In the genomic region with DNA sequence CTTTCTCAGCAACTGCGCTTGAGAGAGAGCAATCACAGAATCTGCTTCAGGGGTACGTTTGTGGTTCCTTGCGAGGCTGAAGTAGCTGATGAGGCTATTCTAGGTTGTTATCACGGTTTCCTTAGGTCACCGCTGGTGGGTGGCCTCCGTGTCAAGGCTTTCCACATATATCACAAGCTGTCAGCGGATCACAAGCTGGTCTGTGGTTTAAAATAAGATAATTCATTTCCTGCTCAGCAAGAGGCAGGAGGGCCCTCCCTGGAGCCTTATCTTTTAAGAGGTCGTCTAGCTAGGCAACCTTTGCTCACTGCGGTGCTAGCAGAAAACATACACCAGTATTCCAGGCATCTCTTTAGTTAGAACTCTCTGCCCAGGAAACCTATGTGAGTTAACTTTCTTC, we compare ENCODE assay signal across 8 mouse cellular contexts. TPM values are rescaled to one million over a fixed set of nuclear protein-coding genes. Genes with fewer than 3 reads are reported as not detected.
A peak's percentile ranks its signal among the peaks of the same experiment; 100 is the strongest.
DNase-seq lines count a peak whose midpoint lies in the region; ATAC-seq and TF ChIP-seq lines count a peak whose summit lies in the region.
"Had no signal": no experiment of that assay in that cellular context is flagged by ENCODE, and none has a peak within 500 bp of the region (broad histone marks: within the 10 kb centered on the region; RNA-seq: fewer than 3 reads in every experiment).

No protein-coding gene starts in this region.

- no peak for DNase-seq in kidney, adult 11 months
- DNase-seq in adrenal gland, postnatal 36 days = peak; percentile 42 to 56
- DNase-seq in liver, adult 2 months (ENCODE audit: extremely low read depth, low read depth, low spot score) = peak; percentile 43
- DNase-seq in urinary bladder, postnatal 14 days (ENCODE audit: low spot score) = no peak
- DNase-seq: heart, postnatal 14 days had no signal

- no peaks in the 10 kb centered on the region for H3K36me3 ChIP-seq in kidney, embryonic 16.5 days (ENCODE audit: insufficient read depth, low read length)
- no peaks in the 10 kb centered on the region for H3K36me3 ChIP-seq in liver, adult 2 months (ENCODE audit: control insufficient read depth, insufficient read depth, low read length)
- no peaks in the 10 kb centered on the region for H3K36me3 ChIP-seq in stomach, embryonic 16.5 days (ENCODE audit: control insufficient read depth, insufficient read depth, low read length)
- H3K36me3 ChIP-seq in midbrain, embryonic 15.5 days (replicated peaks) = no peaks in the 10 kb centered on the region

- ATAC-seq in kidney, embryonic 16.5 days (ENCODE audit: low FRiP score, low TSS enrichment) = 0 out of 2 replicates have a peak, but pooled peaks have one; percentile 12
- ATAC-seq in stomach, embryonic 16.5 days (ENCODE audit: insufficient read depth, low FRiP score) = peak; percentile 74; the same call in 1 of the 2 replicates
- ATAC-seq in midbrain, embryonic 15.5 days (replicated peaks) = no peak

- H3K4me2 ChIP-seq in kidney, embryonic 16.5 days (replicated peaks; ENCODE audit: low read depth, low read length) = no peak overlapping the region
- no peak overlapping the region for H3K4me2 ChIP-seq in stomach, embryonic 16.5 days (ENCODE audit: low read depth, low read length)
- H3K4me2 ChIP-seq in midbrain, embryonic 15.5 days = no peak overlapping the region

- H3K27me3 ChIP-seq in kidney, embryonic 16.5 days (ENCODE audit: insufficient read depth, low read length) = no peaks in the 10 kb centered on the region
- no peaks in the 10 kb centered on the region for H3K27me3 ChIP-seq in liver, adult 2 months (ENCODE audit: control insufficient read depth, insufficient read depth, low read length)
- H3K27me3 ChIP-seq in stomach, embryonic 16.5 days (ENCODE audit: control insufficient read depth, insufficient read depth, low read length) = no peaks in the 10 kb centered on the region
- H3K27me3 ChIP-seq in midbrain, embryonic 15.5 days (replicated peaks) = no peaks in the 10 kb centered on the region

- H3K9me3 ChIP-seq in kidney, embryonic 16.5 days (ENCODE audit: low read length) = no peaks in the 10 kb centered on the region
- H3K9me3 ChIP-seq in stomach, embryonic 16.5 days (replicated peaks; ENCODE audit: control insufficient read depth, low read length) = no peaks in the 10 kb centered on the region
- H3K9me3 ChIP-seq in midbrain, embryonic 15.5 days = no peaks in the 10 kb centered on the region

- TF ChIP-seq POLR2A in liver, adult 2 months (IDR thresholded peaks at IDR 0.05; ENCODE audit: extremely low read depth, insufficient read depth, low read length) = no peak

- 43% methylated on average over 9 of the region's 9 CpGs for WGBS in kidney, embryonic 16.5 days
- 62% methylated on average over 9 of the region's 9 CpGs for WGBS in liver, adult 2 months
- WGBS in stomach, embryonic 16.5 days = 25% methylated on average over 9 of the region's 9 CpGs
- WGBS in midbrain, embryonic 15.5 days = 84% methylated on average over 9 of the region's 9 CpGs

- no peak overlapping the region for H3K9ac ChIP-seq in kidney, embryonic 16.5 days (replicated peaks; ENCODE audit: low read length)
- H3K9ac ChIP-seq in liver, adult 2 months (ENCODE audit: low read depth, low read length) = no peak overlapping the region
- H3K9ac ChIP-seq in stomach, embryonic 16.5 days (ENCODE audit: low read length) = no peak overlapping the region
- H3K9ac ChIP-seq in midbrain, embryonic 15.5 days = no peak overlapping the region

- H3K4me1 ChIP-seq in kidney, embryonic 16.5 days (ENCODE audit: insufficient read depth, low read length) = no peaks in the 10 kb centered on the region
- no peaks in the 10 kb centered on the region; the same call in none of the 2 replicates for H3K4me1 ChIP-seq in liver, adult 2 months (ENCODE audit: control insufficient read depth, insufficient read depth, low read length)
- H3K4me1 ChIP-seq in stomach, embryonic 16.5 days (ENCODE audit: control insufficient read depth, insufficient read depth, low read length) = no peaks in the 10 kb centered on the region
- no peaks in the 10 kb centered on the region for H3K4me1 ChIP-seq in midbrain, embryonic 15.5 days

- H3K4me3 ChIP-seq in kidney, embryonic 16.5 days (ENCODE audit: low read length) = no peak overlapping the region
- H3K4me3 ChIP-seq in liver, adult 2 months (ENCODE audit: insufficient read depth, low read depth, low read length) = no peak overlapping the region
- H3K4me3 ChIP-seq in stomach, embryonic 16.5 days (replicated peaks; ENCODE audit: low read length) = no peak overlapping the region
- no peak overlapping the region for H3K4me3 ChIP-seq in midbrain, embryonic 15.5 days

- no peaks in the 10 kb centered on the region for H3K79me2 ChIP-seq in liver, adult 2 months (ENCODE audit: control insufficient read depth, insufficient read depth, low read length)

- TF ChIP-seq CTCF in liver, adult 2 months (IDR thresholded peaks at IDR 0.05; ENCODE audit: low read depth, low read length) = no peak

- H3K27ac ChIP-seq in kidney, embryonic 16.5 days (ENCODE audit: low read length) = no peak overlapping the region
- H3K27ac ChIP-seq in liver, adult 2 months (replicated peaks; ENCODE audit: insufficient read depth, low read depth, low read length) = no peak overlapping the region
- H3K27ac ChIP-seq in stomach, embryonic 16.5 days (ENCODE audit: low read length) = no peak overlapping the region
- no peak overlapping the region for H3K27ac ChIP-seq in midbrain, embryonic 15.5 days

RNA-seq across cellular contexts. Expression of a gene that starts 17.2 kb away (rescaled TPM):
- polyA plus RNA-seq in kidney, embryonic 16.5 days (2015; fragmentation: Nextera tagmentation; extraction: Ambion mirVana) = 1.2 and 1.6 TPM in 2 replicates
- total RNA-seq in adrenal gland, postnatal 36 days (2021) = under 1 TPM; 0.17 to 0.40 TPM
- 73.5 and 85.8 TPM in 2 replicates for total RNA-seq in liver, adult 2 months (2014; rRNA removed)
- polyA plus RNA-seq in liver, adult 2 months (2012; rRNA removed) = 14.7 and 24.0 TPM in 2 replicates
- 2.2 and 6.3 TPM in 2 replicates for polyA plus RNA-seq in stomach, embryonic 16.5 days (2015; fragmentation: Nextera tagmentation; extraction: Ambion mirVana)
- polyA plus RNA-seq in midbrain, embryonic 15.5 days (2015; fragmentation: Nextera tagmentation; extraction: Ambion mirVana) = 0.18 and 0.26 TPM in 2 replicates

Comparison
In these comparisons a context has a peak if more than half of its experiments do, and no peak if none do; other contexts are left out.
1. DNase-seq: peak in adrenal gland, postnatal 36 days (2 of 2) and liver, adult 2 months (single experiment); none in kidney, adult 11 months (single experiment) and urinary bladder, postnatal 14 days (single experiment).